Mouse (Mus musculus): ENCODE results near the gene Csf2rb2. TPM values are rescaled to one million over a fixed set of nuclear protein-coding genes. Genes with fewer than 3 reads are reported as not detected.
A peak's percentile ranks its signal among the peaks of the same experiment; 100 is the strongest.

Csf2rb2 gene
- total and polyA plus RNA-seq, 3 experiments: 14.8 to 56.5 (median 21.6) TPM

DNA sequence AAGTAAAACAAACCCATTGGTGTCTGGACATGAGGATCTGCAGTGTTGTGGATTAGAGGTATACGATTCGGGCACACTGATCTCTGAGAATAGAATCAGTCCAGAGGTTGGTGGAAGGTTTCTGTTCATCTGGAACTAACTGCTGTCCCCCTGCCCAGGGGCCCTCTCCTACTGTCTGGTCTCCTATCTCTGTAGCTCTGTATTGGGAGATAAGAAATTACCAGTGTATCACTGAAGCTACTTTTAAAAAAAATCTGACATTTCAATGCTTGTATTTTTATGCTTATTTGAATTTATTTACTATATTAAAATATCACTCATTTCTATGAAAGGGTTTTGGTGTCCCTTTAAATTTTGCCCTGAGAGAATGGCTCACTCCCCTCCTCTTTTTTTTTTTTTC, 18.8 kb upstream of the Csf2rb2 start:
- Histone ChIP-seq H3K9ac (ENCODE audit: insufficient read depth, low read depth) (peak overlapping the region; percentile 40), H3K4me1 (ENCODE audit: control insufficient read depth in 1 of 2, insufficient read depth in 2 of 2) (peaks cover 34 to 57% of the 10 kb centered on the region in 2 experiments), H3K9me3 (replicated peaks; ENCODE audit: low read length) (no peaks in the 10 kb centered on the region), H3K36me3 (replicated peaks in 1 of 2; ENCODE audit: control insufficient read depth in 1 of 2, insufficient read depth in 1 of 2, low read length in 1 of 2) (peaks cover 4 to 13% of the 10 kb centered on the region in 2 experiments), H3K27me3 (replicated peaks) (no peaks in the 10 kb centered on the region), H3K27ac (ENCODE audit: insufficient read depth, low read depth) (peak overlapping the region; percentile 74; the same call in 1 of the 2 replicates), H3K79me2 (replicated peaks; ENCODE audit: control insufficient read depth, extremely low read depth, insufficient read depth, poor library complexity, severe bottlenecking) (peaks cover 33% of the 10 kb centered on the region), H3K4me2 (ENCODE audit: insufficient read depth, low read depth, poor library complexity, severe bottlenecking) (peak overlapping the region; percentile 77), H3K4me3 (replicated peaks in 1 of 3; ENCODE audit: low read depth in 2 of 3, low read length in 2 of 3, poor library complexity in 1 of 3) (no peak overlapping the region)
- in situ Hi-C loops (cut with MboI; ENCODE audit: low pct_ligation_motif_present, low pct_unique_long_range_greater_than_20kb, low sequenced_read_pairs): loop anchor here (10.0 kb wide), 1 partner anchor 349 kb away; the partner anchor contains the start of gene Eif3d
- dilution Hi-C loops (cut with MboI; ENCODE audit: extremely low pct_ligation_motif_present, extremely low pct_unique_long_range_greater_than_20kb, low sequenced_read_pairs): no loop called here
- DNase-seq (ENCODE audit: extremely low read depth): no peak
- TF ChIP-seq SIN3A (IDR thresholded peaks at IDR 0.05; ENCODE audit: low read length) (no peak), ZMIZ1 (IDR thresholded peaks at IDR 0.05; ENCODE audit: low read depth, low read length) (no peak)

DNA sequence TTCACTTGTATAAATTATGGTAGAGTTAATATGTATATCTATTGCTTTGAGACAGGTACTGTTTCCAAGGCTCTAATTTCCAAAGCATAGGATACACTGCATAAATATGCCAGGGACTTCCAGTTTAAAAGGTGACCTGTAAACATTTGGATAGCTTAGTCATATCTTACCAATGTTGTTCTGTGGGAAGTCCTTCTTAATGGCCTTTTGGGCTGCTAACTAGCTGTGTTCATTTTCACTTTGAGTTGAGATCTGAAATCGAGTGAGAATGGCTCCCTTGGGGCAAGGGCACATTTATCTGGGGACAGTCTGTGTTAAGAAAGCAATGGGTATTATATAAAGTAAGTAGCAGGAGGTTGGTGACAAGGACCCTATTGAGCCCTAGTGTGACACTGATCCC, 17.8 kb upstream of the Csf2rb2 start:
- DNase-seq (ENCODE audit: extremely low read depth): no peak
- Histone ChIP-seq H3K9ac (ENCODE audit: insufficient read depth, low read depth) (peak overlapping the region; percentile 40; the same call in 1 of the 2 replicates), H3K4me2 (ENCODE audit: insufficient read depth, low read depth, poor library complexity, severe bottlenecking) (peak overlapping the region; percentile 77), H3K27me3 (replicated peaks) (no peaks in the 10 kb centered on the region), H3K36me3 (replicated peaks in 1 of 2; ENCODE audit: control insufficient read depth in 1 of 2, insufficient read depth in 1 of 2, low read length in 1 of 2) (peaks cover 2 to 11% of the 10 kb centered on the region in 2 experiments), H3K9me3 (replicated peaks; ENCODE audit: low read length) (no peaks in the 10 kb centered on the region), H3K4me3 (replicated peaks in 1 of 3; ENCODE audit: low read depth in 2 of 3, low read length in 2 of 3, poor library complexity in 1 of 3) (no peak overlapping the region), H3K4me1 (ENCODE audit: control insufficient read depth in 1 of 2, insufficient read depth in 2 of 2) (peaks cover 37 to 61% of the 10 kb centered on the region in 2 experiments), H3K27ac (ENCODE audit: insufficient read depth, low read depth) (peak overlapping the region; percentile 74; the same call in 1 of the 2 replicates), H3K79me2 (replicated peaks; ENCODE audit: control insufficient read depth, extremely low read depth, insufficient read depth, poor library complexity, severe bottlenecking) (peaks cover 31% of the 10 kb centered on the region)
- dilution Hi-C loops (cut with MboI; ENCODE audit: extremely low pct_ligation_motif_present, extremely low pct_unique_long_range_greater_than_20kb, low sequenced_read_pairs): no loop called here
- in situ Hi-C loops (cut with MboI; ENCODE audit: low pct_ligation_motif_present, low pct_unique_long_range_greater_than_20kb, low sequenced_read_pairs): loop anchor here (10.0 kb wide), 1 partner anchor 349 kb away; the partner anchor contains the start of gene Eif3d
- 0 out of 2 replicates have a peak, but pooled peaks have one; percentile 39 for TF ChIP-seq SIN3A (IDR thresholded peaks at IDR 0.05; ENCODE audit: low read length)
- TF ChIP-seq MYC (IDR thresholded peaks at IDR 0.05; ENCODE audit: low read depth, low read length): no peak
- TF ChIP-seq CTCF (conservative IDR thresholded peaks at IDR 0.05 in 1 of 2, IDR thresholded peaks at IDR 0.05 in 1 of 2; ENCODE audit: low read depth in 2 of 2, low read length in 2 of 2): no peak
- TF ChIP-seq MXI1 (IDR thresholded peaks at IDR 0.05; ENCODE audit: low read depth, low read length): no peak
- peak; percentile 41; the same call in 1 of the 2 replicates for TF ChIP-seq TCF12 (IDR thresholded peaks at IDR 0.05; ENCODE audit: low read depth, low read length)
- no peak for TF ChIP-seq HCFC1 (IDR thresholded peaks at IDR 0.05; ENCODE audit: low read depth, low read length)
- no peak for TF ChIP-seq NELFE (IDR thresholded peaks at IDR 0.05; ENCODE audit: low read depth, low read length)
- no peak for TF ChIP-seq NRF1 (IDR thresholded peaks at IDR 0.05; ENCODE audit: low read depth, low read length)
- TF ChIP-seq MAX (IDR thresholded peaks at IDR 0.05; ENCODE audit: low read length): no peak
- 0 out of 2 replicates have a peak, but pooled peaks have one; percentile 17 for TF ChIP-seq RCOR1 (conservative IDR thresholded peaks at IDR 0.05; ENCODE audit: low read depth, low read length)
- peak; percentile 53; the same call in 1 of the 2 replicates for TF ChIP-seq JUN (IDR thresholded peaks at IDR 0.05; ENCODE audit: insufficient read depth, low read depth, low read length)
- TF ChIP-seq EP300 (IDR thresholded peaks at IDR 0.05; ENCODE audit: low read length): peak; percentile 81
- peak; percentile 75 for TF ChIP-seq JUND (conservative IDR thresholded peaks at IDR 0.05; ENCODE audit: low read depth, low read length)
- peak; percentile 61 for TF ChIP-seq BHLHE40 (IDR thresholded peaks at IDR 0.05; ENCODE audit: low read depth, low read length)
- TF ChIP-seq UBTF (IDR thresholded peaks at IDR 0.05; ENCODE audit: low read depth, low read length): no peak
- 0 out of 2 replicates have a peak, but pooled peaks have one; percentile 27 for TF ChIP-seq MAFK (IDR thresholded peaks at IDR 0.05; ENCODE audit: insufficient replicate concordance, low read length)
- 0 out of 2 replicates have a peak, but pooled peaks have one; percentile 33 for TF ChIP-seq KAT2A (IDR thresholded peaks at IDR 0.05; ENCODE audit: insufficient replicate concordance, low read length)
- TF ChIP-seq SMC3 (IDR thresholded peaks at IDR 0.05; ENCODE audit: low read depth, low read length): no peak
- no peak for TF ChIP-seq ELF1 (IDR thresholded peaks at IDR 0.05; ENCODE audit: low read depth, low read length)
- no peak for TF ChIP-seq GABPA (IDR thresholded peaks at IDR 0.05; ENCODE audit: insufficient replicate concordance, low read depth, low read length)
- 0 out of 2 replicates have a peak, but pooled peaks have one; percentile 19 for TF ChIP-seq CHD2 (IDR thresholded peaks at IDR 0.05; ENCODE audit: low read length)
- no peak for TF ChIP-seq ZNF384 (IDR thresholded peaks at IDR 0.05; ENCODE audit: low read depth, low read length)
- TF ChIP-seq POLR2A (IDR thresholded peaks at IDR 0.05; ENCODE audit: low read depth, low read length): no peak
- TF ChIP-seq POLR2AphosphoS2 (IDR thresholded peaks at IDR 0.05; ENCODE audit: low read depth, low read length): no peak
- no peak for TF ChIP-seq PAX5 (IDR thresholded peaks at IDR 0.05; ENCODE audit: low read length)
- no peak for TF ChIP-seq TBP (conservative IDR thresholded peaks at IDR 0.05; ENCODE audit: low read depth, low read length)
- TF ChIP-seq CHD1 (IDR thresholded peaks at IDR 0.05; ENCODE audit: low read depth, low read length): no peak
- TF ChIP-seq ETS1 (conservative IDR thresholded peaks at IDR 0.05; ENCODE audit: low read depth, low read length): peak; percentile 67
- peak; percentile 93 for TF ChIP-seq IRF4 (IDR thresholded peaks at IDR 0.05; ENCODE audit: low read depth, low read length)
- no peak for TF ChIP-seq RAD21 (IDR thresholded peaks at IDR 0.05; ENCODE audit: low read depth, low read length)
- no peak for TF ChIP-seq USF2 (conservative IDR thresholded peaks at IDR 0.05; ENCODE audit: low read depth, low read length)
- no peak for TF ChIP-seq MAZ (IDR thresholded peaks at IDR 0.05; ENCODE audit: low read depth, low read length)

Measured in CH12.LX (cell line).